Mouse (Mus musculus): Measurements from ENCODE around the gene Gga1. TPM values are rescaled to one million over a fixed set of nuclear protein-coding genes. Genes with fewer than 3 reads are reported as not detected.

The Gga1 gene
- polyA plus RNA-seq, 1 experiment: 25.8 TPM

DNA sequence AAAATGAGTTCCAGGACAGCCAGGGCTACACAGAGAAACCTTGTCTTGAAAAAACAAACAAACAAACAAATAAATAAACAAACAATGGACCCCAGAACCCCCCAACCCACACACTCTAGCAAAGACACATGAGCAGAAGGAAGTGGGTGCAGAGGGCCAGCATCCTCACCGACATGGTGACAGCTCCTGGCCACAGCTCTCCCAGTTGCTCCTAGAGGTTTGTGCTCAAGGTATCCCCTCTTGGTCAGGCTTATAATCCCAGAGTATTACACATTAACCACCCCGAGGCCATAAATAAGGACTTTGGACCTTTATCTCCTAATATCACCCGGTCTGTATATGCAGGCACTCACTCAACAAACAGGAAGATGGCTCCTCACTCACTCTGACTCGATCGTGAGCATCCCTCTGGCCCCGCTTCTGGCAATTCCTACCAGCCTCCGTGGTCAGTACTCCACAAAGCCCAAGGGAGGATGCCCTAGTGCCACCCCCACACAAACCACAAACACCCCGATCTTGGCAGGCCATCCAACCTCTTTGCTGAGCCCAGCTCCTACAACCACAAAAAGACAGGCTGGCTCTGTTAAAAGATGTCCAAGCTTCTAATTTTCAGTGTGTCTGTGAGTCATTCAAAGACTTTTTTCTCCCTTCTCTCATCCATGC is 21.6 kb upstream of the Gga1 start, which contains the start of gene Lgals2:
Gene Lgals2, minus strand, starts transcription at position 227 of the 663 bp plus-strand sequence.
- H3K27me3 ChIP-seq (ENCODE audit: control insufficient read depth, insufficient read depth, low read length, poor library complexity, severe bottlenecking): no peaks in the 10 kb centered on the region
- TF ChIP-seq CTCF (IDR thresholded peaks at IDR 0.05; ENCODE audit: low read depth, low read length) (no peak), EP300 (IDR thresholded peaks at IDR 0.05; ENCODE audit: insufficient read depth, low read depth, low read length) (no peak), POLR2A (IDR thresholded peaks at IDR 0.05; ENCODE audit: insufficient read depth, low read length) (no peak)
- H3K4me3 ChIP-seq (ENCODE audit: low read depth, low read length): no peak within 1 kb of the TSS
- H3K9ac ChIP-seq (ENCODE audit: low read depth, poor library complexity, severe bottlenecking): no peak within 1 kb of the TSS
- no peaks in the 10 kb centered on the region for H3K36me3 ChIP-seq (ENCODE audit: control insufficient read depth, insufficient read depth, low read length, poor library complexity, severe bottlenecking)
- no peaks in the 10 kb centered on the region for H3K9me3 ChIP-seq (replicated peaks; ENCODE audit: control insufficient read depth, insufficient read depth, low read length, poor library complexity, severe bottlenecking)
- no peak within 1 kb of the TSS for H3K27ac ChIP-seq (ENCODE audit: insufficient read depth, low read length)
- H3K4me1 ChIP-seq (ENCODE audit: control insufficient read depth, insufficient read depth, low read length): peaks cover 4% of the 10 kb centered on the region

DNA sequence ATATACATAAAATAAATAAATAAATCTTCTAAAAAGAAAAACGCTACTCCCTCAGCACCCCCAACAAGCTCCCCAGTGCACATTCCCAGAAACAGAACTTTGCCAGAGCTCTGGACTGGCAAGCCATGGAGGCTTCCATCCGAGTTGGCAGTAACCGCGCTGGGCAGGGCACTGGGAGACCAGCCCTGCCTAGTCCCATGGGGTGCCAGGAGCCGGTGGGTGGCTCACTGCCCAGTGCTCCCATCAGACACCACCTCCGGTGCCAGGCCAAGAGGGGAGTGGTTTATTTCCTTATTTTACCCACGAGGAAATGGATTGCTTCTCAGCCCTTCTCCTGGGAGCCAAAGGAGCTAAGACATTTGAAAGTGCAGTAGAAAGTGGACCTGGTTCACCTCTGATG is 20.0 kb upstream of the Gga1 start:
- H3K9ac ChIP-seq (ENCODE audit: low read depth, poor library complexity, severe bottlenecking): no peak overlapping the region
- TF ChIP-seq EP300 (IDR thresholded peaks at IDR 0.05; ENCODE audit: insufficient read depth, low read depth, low read length): no peak
- no peak for TF ChIP-seq CTCF (IDR thresholded peaks at IDR 0.05; ENCODE audit: low read depth, low read length)
- no peak for TF ChIP-seq POLR2A (IDR thresholded peaks at IDR 0.05; ENCODE audit: insufficient read depth, low read length)
- H3K4me3 ChIP-seq (ENCODE audit: low read depth, low read length): no peak overlapping the region
- no peaks in the 10 kb centered on the region for H3K27me3 ChIP-seq (ENCODE audit: control insufficient read depth, insufficient read depth, low read length, poor library complexity, severe bottlenecking)
- H3K27ac ChIP-seq (ENCODE audit: insufficient read depth, low read length): no peak overlapping the region
- H3K9me3 ChIP-seq (replicated peaks; ENCODE audit: control insufficient read depth, insufficient read depth, low read length, poor library complexity, severe bottlenecking): no peaks in the 10 kb centered on the region
- no peaks in the 10 kb centered on the region for H3K36me3 ChIP-seq (ENCODE audit: control insufficient read depth, insufficient read depth, low read length, poor library complexity, severe bottlenecking)
- H3K4me1 ChIP-seq (ENCODE audit: control insufficient read depth, insufficient read depth, low read length): no peaks in the 10 kb centered on the region

DNA sequence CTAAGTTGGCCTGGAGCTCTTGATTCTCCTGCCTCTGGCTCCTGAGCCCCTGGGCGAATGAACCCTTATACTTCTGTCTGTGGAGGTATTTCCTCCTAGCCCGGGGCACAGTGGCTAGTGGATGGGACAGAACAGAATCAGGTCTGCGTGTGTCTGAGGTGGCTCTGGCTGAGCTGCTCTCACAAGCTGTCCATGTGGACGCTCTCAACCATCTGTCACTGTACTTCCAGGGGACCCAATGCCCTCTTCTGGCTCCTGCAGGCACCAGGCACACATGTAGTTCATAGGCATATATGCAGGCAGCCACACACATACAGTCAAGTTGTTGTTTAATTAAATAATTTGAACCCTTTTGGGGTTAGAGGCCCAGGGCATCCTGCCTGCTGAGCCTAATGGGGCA is 17.7 kb upstream of the Gga1 start:
- no peak for TF ChIP-seq POLR2A (IDR thresholded peaks at IDR 0.05; ENCODE audit: insufficient read depth, low read length)
- no peak for TF ChIP-seq CTCF (IDR thresholded peaks at IDR 0.05; ENCODE audit: low read depth, low read length)
- TF ChIP-seq EP300 (IDR thresholded peaks at IDR 0.05; ENCODE audit: insufficient read depth, low read depth, low read length): no peak
- Histone ChIP-seq H3K36me3 (ENCODE audit: control insufficient read depth, insufficient read depth, low read length, poor library complexity, severe bottlenecking) (no peaks in the 10 kb centered on the region), H3K4me3 (ENCODE audit: low read depth, low read length) (no peak overlapping the region), H3K9ac (ENCODE audit: low read depth, poor library complexity, severe bottlenecking) (no peak overlapping the region), H3K27me3 (ENCODE audit: control insufficient read depth, insufficient read depth, low read length, poor library complexity, severe bottlenecking) (no peaks in the 10 kb centered on the region), H3K4me1 (ENCODE audit: control insufficient read depth, insufficient read depth, low read length) (peaks cover 4% of the 10 kb centered on the region), H3K9me3 (replicated peaks; ENCODE audit: control insufficient read depth, insufficient read depth, low read length, poor library complexity, severe bottlenecking) (no peaks in the 10 kb centered on the region), H3K27ac (ENCODE audit: insufficient read depth, low read length) (no peak overlapping the region)

DNA sequence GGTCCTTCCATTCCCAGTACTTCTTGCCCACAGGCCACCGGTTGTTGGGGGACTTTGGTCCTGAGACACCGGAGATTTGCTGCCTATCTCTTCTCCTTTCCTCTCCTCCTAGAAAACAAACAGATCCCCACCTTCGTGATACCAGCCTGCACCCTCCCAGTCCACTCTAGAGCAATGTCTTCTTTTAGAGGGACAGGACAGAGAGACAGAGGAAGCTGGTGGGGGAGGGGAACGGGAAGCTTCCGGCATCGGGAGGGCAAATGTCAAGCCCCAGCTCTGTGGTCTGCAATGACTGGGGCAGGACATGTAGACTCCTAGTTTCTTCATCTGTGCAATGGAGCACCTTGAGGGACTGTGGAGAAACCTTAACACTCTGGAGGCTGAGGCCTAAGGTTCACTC is 17.3 kb upstream of the Gga1 start:
- Histone ChIP-seq H3K9me3 (replicated peaks; ENCODE audit: control insufficient read depth, insufficient read depth, low read length, poor library complexity, severe bottlenecking) (no peaks in the 10 kb centered on the region), H3K9ac (ENCODE audit: low read depth, poor library complexity, severe bottlenecking) (no peak overlapping the region), H3K27me3 (ENCODE audit: control insufficient read depth, insufficient read depth, low read length, poor library complexity, severe bottlenecking) (no peaks in the 10 kb centered on the region), H3K36me3 (ENCODE audit: control insufficient read depth, insufficient read depth, low read length, poor library complexity, severe bottlenecking) (no peaks in the 10 kb centered on the region), H3K27ac (ENCODE audit: insufficient read depth, low read length) (no peak overlapping the region), H3K4me3 (ENCODE audit: low read depth, low read length) (no peak overlapping the region), H3K4me1 (ENCODE audit: control insufficient read depth, insufficient read depth, low read length) (peaks cover 4% of the 10 kb centered on the region)
- no peak for TF ChIP-seq CTCF (IDR thresholded peaks at IDR 0.05; ENCODE audit: low read depth, low read length)
- TF ChIP-seq POLR2A (IDR thresholded peaks at IDR 0.05; ENCODE audit: insufficient read depth, low read length): no peak
- TF ChIP-seq EP300 (IDR thresholded peaks at IDR 0.05; ENCODE audit: insufficient read depth, low read depth, low read length): no peak

DNA sequence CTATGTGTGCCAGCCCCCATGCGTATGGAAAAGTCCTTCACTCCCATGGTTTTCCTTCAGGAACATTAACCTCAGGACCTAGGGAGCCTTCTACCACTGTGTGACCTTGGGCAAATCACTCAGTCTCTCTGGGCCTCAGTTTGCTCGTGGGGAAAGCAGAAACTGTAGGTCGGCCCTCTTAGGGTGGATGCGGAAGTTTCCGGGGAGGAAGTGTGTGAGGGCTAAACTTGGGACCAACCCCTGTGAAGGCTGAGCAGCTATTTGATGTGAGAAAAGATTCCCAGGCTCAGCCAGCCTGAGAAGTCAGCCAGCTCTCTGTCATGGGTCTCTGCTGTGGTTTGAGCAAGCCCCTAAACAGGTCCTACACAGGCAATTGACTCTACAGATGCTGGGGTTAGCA is 14.7 kb upstream of the Gga1 start:
- Histone ChIP-seq H3K9me3 (replicated peaks; ENCODE audit: control insufficient read depth, insufficient read depth, low read length, poor library complexity, severe bottlenecking) (no peaks in the 10 kb centered on the region), H3K27ac (ENCODE audit: insufficient read depth, low read length) (no peak overlapping the region), H3K4me1 (ENCODE audit: control insufficient read depth, insufficient read depth, low read length) (peaks cover 4% of the 10 kb centered on the region), H3K36me3 (ENCODE audit: control insufficient read depth, insufficient read depth, low read length, poor library complexity, severe bottlenecking) (no peaks in the 10 kb centered on the region), H3K27me3 (ENCODE audit: control insufficient read depth, insufficient read depth, low read length, poor library complexity, severe bottlenecking) (no peaks in the 10 kb centered on the region), H3K9ac (ENCODE audit: low read depth, poor library complexity, severe bottlenecking) (no peak overlapping the region), H3K4me3 (ENCODE audit: low read depth, low read length) (no peak overlapping the region)
- TF ChIP-seq CTCF (IDR thresholded peaks at IDR 0.05; ENCODE audit: low read depth, low read length) (no peak), POLR2A (IDR thresholded peaks at IDR 0.05; ENCODE audit: insufficient read depth, low read length) (no peak), EP300 (IDR thresholded peaks at IDR 0.05; ENCODE audit: insufficient read depth, low read depth, low read length) (no peak)

DNA sequence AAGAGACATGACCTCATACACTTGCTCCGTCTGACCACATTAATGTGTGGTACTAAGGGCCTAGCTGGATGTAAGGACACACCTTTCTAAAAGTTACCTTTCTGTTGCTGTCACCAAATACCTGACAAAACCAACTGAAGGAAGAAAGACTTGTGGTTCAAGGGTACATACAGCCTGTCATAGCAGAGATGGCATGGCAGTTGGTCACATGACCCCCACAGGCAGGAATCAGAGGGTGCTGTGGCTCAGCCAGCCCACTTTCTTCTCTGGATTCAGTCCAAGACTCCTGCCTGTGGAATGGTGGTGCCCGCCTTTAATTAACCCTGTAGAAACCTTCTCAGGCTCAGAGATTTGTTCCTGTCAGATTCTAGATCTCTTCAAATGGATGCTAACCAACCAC is 13.8 kb upstream of the Gga1 start:
- TF ChIP-seq POLR2A (IDR thresholded peaks at IDR 0.05; ENCODE audit: insufficient read depth, low read length) (no peak), CTCF (IDR thresholded peaks at IDR 0.05; ENCODE audit: low read depth, low read length) (no peak), EP300 (IDR thresholded peaks at IDR 0.05; ENCODE audit: insufficient read depth, low read depth, low read length) (no peak)
- Histone ChIP-seq H3K4me1 (ENCODE audit: control insufficient read depth, insufficient read depth, low read length) (peaks cover 4% of the 10 kb centered on the region), H3K9ac (ENCODE audit: low read depth, poor library complexity, severe bottlenecking) (no peak overlapping the region), H3K36me3 (ENCODE audit: control insufficient read depth, insufficient read depth, low read length, poor library complexity, severe bottlenecking) (no peaks in the 10 kb centered on the region), H3K27me3 (ENCODE audit: control insufficient read depth, insufficient read depth, low read length, poor library complexity, severe bottlenecking) (no peaks in the 10 kb centered on the region), H3K9me3 (replicated peaks; ENCODE audit: control insufficient read depth, insufficient read depth, low read length, poor library complexity, severe bottlenecking) (no peaks in the 10 kb centered on the region), H3K27ac (ENCODE audit: insufficient read depth, low read length) (no peak overlapping the region), H3K4me3 (ENCODE audit: low read depth, low read length) (no peak overlapping the region)

Data from ES-Bruce4 (cell line).